Mouse (Mus musculus) brain, embryonic 14.5 days (tissue): ENCODE data around the gene Vps13d. TPM values are rescaled to one million over a fixed set of nuclear protein-coding genes. Genes with fewer than 3 reads are reported as not detected.

Source experiments
- DNase-seq: peaks from one replicate; pipeline ENCODE4 v3.0.0-alpha.2; 2011; ENCODE audit warnings: low read depth
- CTCF ChIP-seq: fragments of 200-500 bp; IDR thresholded peaks from 2 replicates; pipeline ENCODE4 v1.5.1; 2012; ENCODE audit warnings: inconsistent platforms, mild to moderate bottlenecking, moderate library complexity, borderline replicate concordance; ENCODE audit not compliant: insufficient read depth, insufficient read length; ENCODE audit errors: extremely low read depth
- POLR2A ChIP-seq: fragments of 200-500 bp; IDR thresholded peaks from 2 replicates; pipeline ENCODE4 v1.6.1; 2012; ENCODE audit warnings: mild to moderate bottlenecking, inconsistent platforms, borderline replicate concordance; ENCODE audit not compliant: poor library complexity, insufficient read depth, insufficient read length, severe bottlenecking; ENCODE audit errors: extremely low read depth
- polyA plus RNA-seq: library from polyadenylated mRNA; depleted of rRNA; stranded (reverse); fragments of >200 nt; gene quantifications from 2 replicates; pipeline ENCODE4 v1.2.3, GENCODE M21; 2012

Gene Vps13d
- polyA plus RNA-seq, 1 experiment, result 26.9 TPM

- no peak for TF ChIP-seq POLR2A
- TF ChIP-seq CTCF, result no peak
- peak; percentile 71 for DNase-seq
Measured at GRCm38 (mm10) chr4:145207718-145208371, 13.0 kb upstream of the Vps13d start.

- no peak for DNase-seq
- TF ChIP-seq POLR2A (no peak), CTCF (no peak)
Measured at GRCm38 (mm10) chr4:145204779-145205178, 10.0 kb upstream of the Vps13d start.

- no peak for DNase-seq
- no peak for TF ChIP-seq CTCF
- no peak for TF ChIP-seq POLR2A
Measured at GRCm38 (mm10) chr4:145203305-145203704, 8.5 kb upstream of the Vps13d start.

- TF ChIP-seq POLR2A (no peak), CTCF (no peak)
- no peak for DNase-seq
Measured at GRCm38 (mm10) chr4:145201424-145201823, 6.6 kb upstream of the Vps13d start.

GRCm38 (mm10) chr4:145199982-145200699 lies 5.3 kb upstream of the Vps13d start:
- no peak for TF ChIP-seq CTCF
- TF ChIP-seq POLR2A, result no peak

GRCm38 (mm10) chr4:145196586-145196985 lies 1.8 kb upstream of the Vps13d start:
- TF ChIP-seq CTCF (no peak), POLR2A (no peak)
- no peak for DNase-seq

More at GRCm38 (mm10) chr4:145199982-145200699, 5.3 kb upstream of the Vps13d start:
- no peak for DNase-seq

- no peak for DNase-seq
- TF ChIP-seq POLR2A (no peak), CTCF (no peak)
Measured at GRCm38 (mm10) chr4:145195172-145195571, 367 bp upstream of the Vps13d start.

- DNase-seq, result peak; percentile 40
- TF ChIP-seq CTCF (no peak), POLR2A (no peak)
Measured at GRCm38 (mm10) chr4:145193991-145194511, 754 bp downstream of the Vps13d start.

GRCm38 (mm10) chr4:145193406-145193805 lies 1.4 kb downstream of the Vps13d start:
- no peak for TF ChIP-seq POLR2A
- TF ChIP-seq CTCF, result no peak
- DNase-seq, result no peak

GRCm38 (mm10) chr4:145192686-145193085 lies 2.1 kb downstream of the Vps13d start:
- DNase-seq, result no peak
- no peak for TF ChIP-seq POLR2A

- TF ChIP-seq CTCF (no peak), POLR2A (no peak)
- no peak for DNase-seq
Measured at GRCm38 (mm10) chr4:145188561-145188960, 6.2 kb downstream of the Vps13d start.
